Mouse (Mus musculus): ENCODE measurements around the gene Cox5b. TPM values are rescaled to one million over a fixed set of nuclear protein-coding genes. Genes with fewer than 3 reads are reported as not detected.
A peak's percentile ranks its signal among the peaks of the same experiment; 100 is the strongest.

Cox5b gene
- polyA plus RNA-seq, 1 experiment: 471 TPM

GRCm38 (mm10) chr1:36707166-36707565 lies 15.9 kb downstream of the Cox5b start:
- no peak for TF ChIP-seq POLR2A (IDR thresholded peaks at IDR 0.05; ENCODE audit: borderline replicate concordance, control insufficient read depth, low read depth, low read length)
- TF ChIP-seq CTCF (IDR thresholded peaks at IDR 0.05; ENCODE audit: control insufficient read depth, insufficient read depth, low read length): no peak
- H3K27ac ChIP-seq (ENCODE audit: control insufficient read depth, insufficient read depth, low read depth, low read length, poor library complexity): no peak overlapping the region
- H3K4me1 ChIP-seq (ENCODE audit: control insufficient read depth, insufficient read depth, low read length): peaks cover 1% of the 10 kb centered on the region; the same call in 1 of the 2 replicates
- H3K4me3 ChIP-seq (replicated peaks; ENCODE audit: control insufficient read depth, low read depth, low read length): no peak overlapping the region
- WGBS: 74% methylated on average over 2 of the region's 2 CpGs

GRCm38 (mm10) chr1:36707797-36708196 lies 16.5 kb downstream of the Cox5b start:
- Histone ChIP-seq H3K4me3 (replicated peaks; ENCODE audit: control insufficient read depth, low read depth, low read length) (no peak overlapping the region), H3K4me1 (ENCODE audit: control insufficient read depth, insufficient read depth, low read length) (peaks cover 1% of the 10 kb centered on the region; the same call in 1 of the 2 replicates), H3K27ac (ENCODE audit: control insufficient read depth, insufficient read depth, low read depth, low read length, poor library complexity) (no peak overlapping the region)
- 83% methylated on average over 3 of the region's 3 CpGs for WGBS
- no peak for TF ChIP-seq CTCF (IDR thresholded peaks at IDR 0.05; ENCODE audit: control insufficient read depth, insufficient read depth, low read length)
- TF ChIP-seq POLR2A (IDR thresholded peaks at IDR 0.05; ENCODE audit: borderline replicate concordance, control insufficient read depth, low read depth, low read length): no peak

- Histone ChIP-seq H3K27ac (ENCODE audit: control insufficient read depth, insufficient read depth, low read depth, low read length, poor library complexity) (no peak overlapping the region), H3K4me3 (replicated peaks; ENCODE audit: control insufficient read depth, low read depth, low read length) (no peak overlapping the region), H3K4me1 (ENCODE audit: control insufficient read depth, insufficient read depth, low read length) (peaks cover 1% of the 10 kb centered on the region; the same call in 1 of the 2 replicates)
- TF ChIP-seq CTCF (IDR thresholded peaks at IDR 0.05; ENCODE audit: control insufficient read depth, insufficient read depth, low read length): no peak
- no peak for TF ChIP-seq POLR2A (IDR thresholded peaks at IDR 0.05; ENCODE audit: borderline replicate concordance, control insufficient read depth, low read depth, low read length)
- 86% methylated on average over 1 of the region's 1 CpGs for WGBS
Observed at GRCm38 (mm10) chr1:36708626-36709025, 17.4 kb downstream of the Cox5b start.

GRCm38 (mm10) chr1:36709055-36709853 lies 18.0 kb downstream of the Cox5b start:
- TF ChIP-seq CTCF (IDR thresholded peaks at IDR 0.05; ENCODE audit: control insufficient read depth, insufficient read depth, low read length) (0 out of 2 replicates have a peak, but pooled peaks have one; percentile 4), POLR2A (IDR thresholded peaks at IDR 0.05; ENCODE audit: borderline replicate concordance, control insufficient read depth, low read depth, low read length) (no peak)
- Histone ChIP-seq H3K27ac (ENCODE audit: control insufficient read depth, insufficient read depth, low read depth, low read length, poor library complexity) (peak overlapping the region; percentile 73), H3K4me3 (replicated peaks; ENCODE audit: control insufficient read depth, low read depth, low read length) (peak overlapping the region; percentile 89), H3K4me1 (ENCODE audit: control insufficient read depth, insufficient read depth, low read length) (peaks cover 1% of the 10 kb centered on the region; the same call in 1 of the 2 replicates)
- 1% methylated on average over 33 of the region's 33 CpGs for WGBS

- H3K27ac ChIP-seq (ENCODE audit: control insufficient read depth, insufficient read depth, low read depth, low read length, poor library complexity): peak within 1 kb of the TSS; percentile 73
- TF ChIP-seq POLR2A (IDR thresholded peaks at IDR 0.05; ENCODE audit: borderline replicate concordance, control insufficient read depth, low read depth, low read length): peak; percentile 84
- no peak for TF ChIP-seq CTCF (IDR thresholded peaks at IDR 0.05; ENCODE audit: control insufficient read depth, insufficient read depth, low read length)
- under 1% methylated on average over 29 of the region's 29 CpGs for WGBS
Observed at GRCm38 (mm10) chr1:36709854-36710280, 18.6 kb downstream of the Cox5b start, which contains the start of gene 4933424G06Rik. TSS of gene 4933424G06Rik (plus strand) at chr1:36710149.

GRCm38 (mm10) chr1:36711104-36711503 lies 19.9 kb downstream of the Cox5b start:
- Histone ChIP-seq H3K27ac (ENCODE audit: control insufficient read depth, insufficient read depth, low read depth, low read length, poor library complexity) (no peak overlapping the region), H3K4me1 (ENCODE audit: control insufficient read depth, insufficient read depth, low read length) (peaks cover 1% of the 10 kb centered on the region; the same call in 1 of the 2 replicates), H3K4me3 (replicated peaks; ENCODE audit: control insufficient read depth, low read depth, low read length) (no peak overlapping the region)
- WGBS: 82% methylated on average over 2 of the region's 2 CpGs
- TF ChIP-seq CTCF (IDR thresholded peaks at IDR 0.05; ENCODE audit: control insufficient read depth, insufficient read depth, low read length): no peak
- no peak for TF ChIP-seq POLR2A (IDR thresholded peaks at IDR 0.05; ENCODE audit: borderline replicate concordance, control insufficient read depth, low read depth, low read length)

More at GRCm38 (mm10) chr1:36709854-36710280, 18.6 kb downstream of the Cox5b start, which contains the start of gene 4933424G06Rik:
- H3K4me3 ChIP-seq (replicated peaks; ENCODE audit: control insufficient read depth, low read depth, low read length): peak within 1 kb of the TSS; percentile 89
- peaks cover 1% of the 10 kb centered on the region; the same call in 1 of the 2 replicates for H3K4me1 ChIP-seq (ENCODE audit: control insufficient read depth, insufficient read depth, low read length)

GRCm38 (mm10) chr1:36714311-36714710 lies 23.1 kb downstream of the Cox5b start, which contains the start of gene Actr1b:
TSS of gene Actr1b (minus strand) at chr1:36714422.
- peaks cover 2% of the 10 kb centered on the region for H3K4me1 ChIP-seq (ENCODE audit: control insufficient read depth, insufficient read depth, low read length)
- H3K4me3 ChIP-seq (replicated peaks; ENCODE audit: control insufficient read depth, low read depth, low read length): no peak within 1 kb of the TSS
- TF ChIP-seq POLR2A (IDR thresholded peaks at IDR 0.05; ENCODE audit: borderline replicate concordance, control insufficient read depth, low read depth, low read length): no peak
- no peak for TF ChIP-seq CTCF (IDR thresholded peaks at IDR 0.05; ENCODE audit: control insufficient read depth, insufficient read depth, low read length)
- no peak within 1 kb of the TSS for H3K27ac ChIP-seq (ENCODE audit: control insufficient read depth, insufficient read depth, low read depth, low read length, poor library complexity)
- 80% methylated on average over 5 of the region's 5 CpGs for WGBS

- H3K4me3 ChIP-seq (replicated peaks; ENCODE audit: control insufficient read depth, low read depth, low read length): no peak overlapping the region
- TF ChIP-seq CTCF (IDR thresholded peaks at IDR 0.05; ENCODE audit: control insufficient read depth, insufficient read depth, low read length) (no peak), POLR2A (IDR thresholded peaks at IDR 0.05; ENCODE audit: borderline replicate concordance, control insufficient read depth, low read depth, low read length) (no peak)
- H3K4me1 ChIP-seq (ENCODE audit: control insufficient read depth, insufficient read depth, low read length): peaks cover 5% of the 10 kb centered on the region
- no peak overlapping the region for H3K27ac ChIP-seq (ENCODE audit: control insufficient read depth, insufficient read depth, low read depth, low read length, poor library complexity)
- 7% methylated on average over 1 of the region's 1 CpGs for WGBS
Observed at GRCm38 (mm10) chr1:36718786-36719185, 27.5 kb downstream of the Cox5b start.

All from bone marrow, adult 2 months (tissue).